Mouse (Mus musculus) fibroblast of lung, adult 2 months (primary cell): Measurements from ENCODE around the gene Alyref.

Experiments used
- DNase-seq: peaks from one replicate; pipeline ENCODE4 v3.0.0-alpha.2; 2011; ENCODE audit warnings: low read depth

Gene Alyref

GRCm38 (mm10) chr11:120598283-120598989, at the start of gene Alyref, which contains the start of gene Anapc11:
Gene Alyref, minus strand, starts transcription at chr11:120598365.
Gene Anapc11, plus strand, starts transcription at chr11:120598421.
- peak; percentile 80 for DNase-seq

DNA sequence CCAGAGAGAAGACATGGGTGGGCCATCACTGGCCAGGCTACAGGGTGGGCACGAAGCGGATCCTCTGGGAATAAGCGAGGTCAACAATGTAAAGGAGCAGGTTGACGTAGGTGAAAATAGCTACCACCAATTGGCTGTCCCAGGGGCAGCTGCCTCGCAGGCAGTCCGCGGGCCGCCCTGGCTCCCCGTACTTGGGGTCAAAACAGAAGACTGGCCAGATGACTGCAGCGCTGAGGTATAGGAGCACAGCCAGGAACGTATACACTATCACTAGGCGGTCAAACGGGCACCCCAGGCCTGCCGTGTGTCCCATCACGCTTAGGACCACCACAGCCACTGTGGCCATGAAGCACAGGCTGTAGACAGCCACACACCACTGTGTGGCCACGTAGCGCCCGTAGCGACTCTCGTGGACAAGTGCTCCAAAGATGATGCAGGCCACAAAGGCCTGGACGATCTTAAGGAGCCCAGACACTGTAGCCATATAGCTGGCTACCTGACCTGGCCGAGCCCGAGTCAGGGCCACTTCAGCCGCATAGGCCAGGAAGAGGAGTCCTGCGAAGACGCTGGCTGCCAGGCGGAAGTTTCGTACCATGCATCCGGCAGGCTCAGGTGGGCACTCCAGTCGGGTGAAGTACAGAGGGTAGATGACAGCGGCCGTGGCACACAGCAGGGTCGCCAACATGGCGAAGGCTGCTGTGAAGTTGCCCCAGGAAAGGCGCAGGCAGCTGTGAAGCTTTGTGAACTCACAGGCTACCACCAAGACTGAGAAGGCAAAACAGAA, 49.1 kb upstream of the Alyref start:
- DNase-seq, result no peak

DNA sequence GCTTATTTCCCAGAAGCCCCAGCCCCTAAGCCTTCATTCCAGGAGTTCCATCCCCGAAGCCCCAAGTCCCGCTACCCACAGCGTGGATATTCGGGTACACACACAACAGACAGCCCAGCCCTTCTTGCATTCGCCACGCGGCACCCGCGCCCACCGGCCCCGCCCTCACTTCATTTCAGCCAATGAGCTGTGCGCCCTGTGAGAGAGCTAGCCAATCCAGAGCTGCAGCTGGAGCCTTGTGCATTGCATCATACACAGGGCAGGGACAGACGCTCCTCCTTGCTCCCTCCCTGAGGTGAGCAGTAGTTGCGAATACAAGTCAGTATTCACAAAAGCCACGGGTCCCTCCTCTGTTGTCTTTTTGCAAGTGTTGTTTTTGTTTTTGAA, 45.4 kb upstream of the Alyref start, which contains the start of gene Pycr1:
Gene Pycr1, minus strand, starts transcription at position 169 of the 387 bp plus-strand sequence.
- DNase-seq, result peak; percentile 90

- DNase-seq, result no peak
Observed at GRCm38 (mm10) chr11:120642939-120643600, 44.9 kb upstream of the Alyref start.

DNA sequence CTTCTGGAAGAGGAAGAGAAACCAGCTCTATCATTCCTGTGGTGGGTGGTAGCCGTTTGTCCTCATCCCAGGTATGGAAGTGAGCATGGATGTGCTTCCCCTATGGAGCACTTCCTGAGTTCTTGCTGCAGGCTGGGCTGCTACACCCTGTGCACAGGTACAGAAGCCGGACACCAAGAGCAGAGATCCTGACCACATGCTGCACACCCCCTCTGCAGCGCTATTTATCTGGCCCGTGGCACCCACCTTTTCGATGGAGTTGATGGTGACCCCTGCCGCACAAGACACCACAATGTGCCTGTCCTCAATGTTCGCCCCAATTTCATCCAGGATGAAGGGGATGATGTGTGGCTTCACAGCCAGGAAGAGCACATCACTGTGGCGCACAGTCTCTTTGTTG, 43.7 kb upstream of the Alyref start:
- DNase-seq, result no peak

- DNase-seq, result no peak
Observed at GRCm38 (mm10) chr11:120641255-120641654, 43.1 kb upstream of the Alyref start.

DNA sequence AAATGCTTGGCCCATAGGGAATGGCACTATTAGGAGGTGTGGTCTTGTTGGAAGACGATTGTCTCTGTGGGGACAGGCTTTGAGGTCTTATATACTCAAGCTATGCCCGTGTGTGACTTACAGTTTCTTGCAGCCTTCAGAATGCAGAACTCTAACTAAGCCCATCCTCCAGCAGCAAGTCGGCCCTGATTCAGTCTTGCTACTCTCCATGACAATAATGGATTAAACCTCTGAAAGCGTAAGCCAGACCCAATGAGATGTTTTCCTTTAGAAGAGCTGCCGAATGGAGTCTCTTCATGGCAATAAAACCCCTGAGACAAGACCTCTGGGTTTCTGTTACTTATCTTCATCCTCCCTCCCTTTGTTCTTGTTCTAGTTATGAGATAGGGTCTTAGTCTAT, 36.6 kb upstream of the Alyref start:
- DNase-seq, result no peak

DNA sequence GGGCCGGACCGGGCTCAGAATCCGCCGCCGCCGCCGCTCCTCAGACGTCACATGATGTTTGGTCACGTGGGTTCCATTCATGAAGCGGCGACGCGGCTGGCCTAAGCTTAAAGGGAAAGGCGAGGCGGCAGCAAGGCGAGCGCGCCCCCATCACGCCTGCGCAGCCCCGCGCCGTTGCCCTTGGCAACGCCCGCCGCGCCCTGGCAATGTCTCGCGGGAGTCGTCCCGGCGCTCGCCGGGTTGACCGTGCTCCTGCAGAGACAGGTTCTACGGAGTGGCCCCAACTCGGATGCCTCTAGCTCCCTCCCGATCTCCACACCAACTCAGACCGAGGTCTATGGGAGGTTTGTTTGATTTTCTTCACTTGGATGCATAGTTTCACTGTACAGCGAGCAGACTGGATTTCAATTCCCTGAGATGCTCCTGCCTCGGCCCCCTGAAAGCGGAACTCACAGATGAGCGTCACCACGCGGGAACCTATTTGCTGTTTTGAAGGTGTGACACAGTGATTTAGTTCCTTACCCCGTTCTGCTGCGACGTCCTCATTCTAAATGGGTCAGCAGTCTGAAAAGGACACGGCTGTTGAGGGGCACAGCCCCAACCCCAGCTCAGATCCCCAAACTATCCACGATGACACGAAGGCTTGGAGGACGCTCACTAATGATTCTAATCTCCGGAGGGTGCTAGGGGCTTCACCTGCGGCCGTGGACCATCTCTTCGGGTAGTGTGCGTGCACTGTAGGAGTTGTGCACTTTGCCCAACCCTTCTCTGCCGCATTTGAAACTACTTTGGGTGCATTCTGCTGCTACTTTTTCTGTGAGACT, 35.6 kb upstream of the Alyref start, which contains the start of gene Mafg:
Gene Mafg, minus strand, starts transcription at position 81 of the 824 bp plus-strand sequence.
- peak; percentile 87 for DNase-seq

DNA sequence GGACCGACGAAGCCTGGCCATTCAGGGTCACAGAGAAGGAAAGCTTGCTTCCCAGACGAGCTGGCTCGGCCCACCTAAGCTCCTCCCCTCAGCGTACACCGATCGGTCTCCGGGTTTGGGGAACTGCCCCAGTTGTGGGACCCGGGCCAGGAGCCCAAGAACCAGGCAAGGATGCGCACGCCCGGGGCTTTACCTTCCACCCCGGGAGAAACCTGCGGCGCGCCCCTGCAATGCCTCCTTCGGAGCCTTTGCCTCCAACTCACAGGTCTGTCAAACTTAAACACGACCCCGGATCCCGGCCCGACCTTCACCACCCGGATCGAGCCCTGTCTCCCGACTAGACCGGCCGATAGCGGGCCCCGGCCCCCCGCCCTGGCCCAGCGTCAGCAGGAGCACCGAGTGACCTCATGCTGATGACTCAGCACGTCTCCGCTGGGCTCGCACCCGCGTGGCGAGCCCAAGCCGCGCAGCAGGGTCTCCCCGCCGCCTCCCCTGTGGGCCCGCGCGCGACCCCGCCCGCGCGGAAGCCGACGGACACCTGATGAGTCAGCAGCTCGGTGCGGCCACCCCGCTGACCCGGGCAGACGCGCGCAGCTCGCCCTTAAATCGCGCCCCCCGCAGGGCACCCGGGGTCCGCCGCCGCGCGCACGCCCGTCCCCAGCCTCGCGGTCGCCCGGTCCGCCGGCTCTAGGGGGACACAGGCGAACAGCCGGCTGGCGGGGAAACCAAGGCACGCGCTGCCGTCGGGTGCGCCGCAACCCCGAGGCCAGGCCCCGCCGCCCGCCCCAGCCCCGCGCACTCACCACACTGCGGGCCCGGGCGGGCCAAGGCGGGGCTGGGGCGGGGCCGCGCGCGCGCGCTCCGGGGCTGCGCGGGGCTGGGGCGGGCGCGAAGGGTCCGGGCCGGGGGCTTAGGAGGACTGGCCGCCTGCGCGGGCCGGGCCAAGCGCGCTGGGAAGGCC, 34.7 kb upstream of the Alyref start:
- DNase-seq, result peak; percentile 43

DNA sequence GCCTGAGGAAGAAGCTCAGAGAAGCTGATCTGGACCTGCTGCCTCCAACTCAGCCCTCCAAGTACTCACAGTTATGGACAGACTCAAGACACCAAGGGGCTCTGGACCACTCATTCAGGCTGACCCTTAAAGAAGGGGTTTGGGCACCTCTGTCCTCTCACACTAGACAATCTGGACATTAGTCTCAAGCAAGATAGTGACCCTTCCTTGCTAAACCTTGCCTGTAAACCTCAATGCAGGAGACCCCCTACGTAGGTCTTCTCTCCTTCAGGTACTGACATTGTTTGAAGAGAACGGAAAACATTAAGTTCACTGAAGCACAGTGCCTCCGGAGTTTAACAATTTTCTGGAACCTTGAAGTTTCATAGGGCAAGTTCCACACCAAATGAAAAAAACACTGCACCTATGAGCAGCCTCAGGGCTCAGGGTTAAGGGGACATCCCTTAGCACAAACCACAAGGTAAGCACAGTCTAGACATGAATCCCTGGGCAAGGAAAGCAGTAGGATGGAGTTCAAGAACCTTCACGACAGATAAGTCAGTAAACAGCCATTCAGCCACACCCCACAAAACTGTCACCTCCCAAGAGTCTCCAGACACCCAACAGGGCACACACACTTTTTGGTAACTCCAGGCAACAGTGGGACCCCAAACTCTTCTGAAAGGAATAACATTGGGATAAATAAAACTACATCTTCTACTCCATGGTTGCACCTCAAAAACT, 33.7 kb upstream of the Alyref start:
- DNase-seq, result no peak

DNA sequence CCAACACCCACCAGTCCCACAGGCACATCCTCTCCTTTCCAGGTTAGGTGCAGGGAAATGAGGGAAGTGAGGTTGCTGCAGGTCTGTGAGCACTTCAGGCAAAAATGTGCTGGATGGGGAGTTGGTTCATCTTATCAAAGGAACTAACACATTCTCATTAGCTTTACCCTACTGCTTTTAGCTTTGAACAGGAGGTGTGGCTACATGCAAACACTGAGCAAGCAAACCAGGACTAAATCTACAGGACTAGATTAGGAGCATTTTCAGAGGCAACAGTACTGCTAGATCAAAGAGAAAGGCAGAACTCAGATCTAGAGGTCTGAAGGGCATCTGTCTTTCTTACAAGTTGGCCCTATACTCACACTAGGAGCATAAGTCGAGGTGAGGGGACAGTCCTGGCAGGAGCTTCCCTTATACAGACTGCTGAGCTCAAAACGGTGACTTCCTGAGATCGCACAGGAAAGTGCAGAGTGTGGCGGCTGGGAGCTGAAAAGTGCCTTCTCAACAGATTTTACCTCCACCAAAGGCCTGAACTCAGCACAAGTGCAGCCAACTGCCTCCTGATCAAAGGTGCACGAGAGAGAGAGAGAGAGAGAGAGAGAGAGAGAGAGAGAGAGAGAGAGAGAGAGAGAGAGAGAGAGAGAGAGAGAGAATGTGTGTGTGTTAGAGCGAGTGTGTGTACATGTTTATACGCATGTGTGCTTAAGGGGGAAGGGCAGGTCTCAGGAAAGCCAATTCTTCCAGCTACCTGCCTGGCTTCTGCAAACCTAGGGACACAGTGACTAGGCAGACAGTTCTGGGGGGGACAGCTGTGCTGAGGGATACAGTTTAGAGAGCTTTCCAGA, 32.9 kb upstream of the Alyref start:
- no peak for DNase-seq

GRCm38 (mm10) chr11:120630401-120630871, 32.3 kb upstream of the Alyref start:
- no peak for DNase-seq

DNA sequence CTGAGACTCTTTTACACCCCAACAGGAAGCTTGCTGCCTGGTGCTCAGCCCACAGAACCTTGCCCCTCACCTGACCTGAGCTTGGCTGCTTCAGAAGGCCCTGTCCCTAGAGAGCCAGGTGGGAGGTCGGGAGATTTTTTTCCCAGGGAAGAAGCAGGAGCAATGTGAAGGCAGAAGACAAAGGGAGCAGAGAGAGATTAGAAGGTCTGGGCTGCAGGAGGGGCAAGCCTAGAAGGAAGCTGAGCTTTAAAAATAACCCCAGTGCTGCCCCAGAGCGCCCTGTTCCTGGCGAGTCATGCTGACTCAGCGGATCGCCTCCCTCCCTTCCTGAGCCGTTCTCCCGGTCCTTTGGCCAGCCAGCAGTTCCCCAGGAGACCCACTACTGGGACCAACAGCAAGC, 31.7 kb upstream of the Alyref start:
- no peak for DNase-seq

GRCm38 (mm10) chr11:120629341-120629730, 31.2 kb upstream of the Alyref start:
- no peak for DNase-seq

GRCm38 (mm10) chr11:120628601-120629340, 30.6 kb upstream of the Alyref start:
- DNase-seq, result no peak

GRCm38 (mm10) chr11:120627468-120628300, 29.5 kb upstream of the Alyref start:
- no peak for DNase-seq

DNA sequence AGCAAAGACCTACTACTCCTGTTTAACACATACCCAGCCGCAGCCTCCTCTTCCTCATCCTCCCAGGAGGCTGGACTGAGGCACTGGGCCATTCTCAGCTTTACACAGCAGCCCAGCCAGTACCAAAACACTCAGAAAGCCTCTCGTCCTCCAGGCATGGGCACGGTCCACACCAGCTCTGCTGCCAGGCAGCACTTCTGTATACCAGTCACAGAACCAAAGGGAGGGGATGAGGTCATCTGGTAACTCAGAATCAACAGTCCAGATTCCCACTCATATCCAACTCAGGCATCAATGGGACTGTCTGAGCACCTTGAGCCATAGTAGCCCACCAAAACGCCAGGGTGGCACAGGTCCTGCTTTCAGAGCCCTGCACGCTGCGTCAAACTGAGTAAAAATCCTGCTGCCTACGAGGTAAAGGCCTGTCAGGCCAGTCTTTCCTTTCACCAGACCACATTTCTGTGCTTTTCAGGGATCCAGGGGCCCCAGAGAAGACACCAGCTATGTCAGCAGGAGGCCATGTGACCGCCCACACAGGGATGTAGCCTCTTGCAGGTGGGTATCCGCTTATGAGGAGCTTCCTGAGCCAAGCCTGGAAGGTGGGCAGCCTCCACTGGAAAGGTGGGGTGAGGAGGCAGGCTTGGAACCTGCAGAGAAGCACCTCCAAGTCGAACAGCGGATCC, 28.8 kb upstream of the Alyref start:
- DNase-seq, result no peak
